Mouse (Mus musculus) right cerebral cortex, postnatal 10 days (tissue): ENCODE results near the gene Olfr750.

ENCODE experiments used
- DNase-seq, 2 experiments: peaks; one replicate each; pipeline ENCODE4 v3.0.0; 2021; ENCODE audit warnings: low spot score in 2 of 2

The Olfr750 gene

GRCm38 (mm10) chr14:51027387-51028155 is 46.7 kb downstream of the Olfr750 start:
- DNase-seq: no peak

DNA sequence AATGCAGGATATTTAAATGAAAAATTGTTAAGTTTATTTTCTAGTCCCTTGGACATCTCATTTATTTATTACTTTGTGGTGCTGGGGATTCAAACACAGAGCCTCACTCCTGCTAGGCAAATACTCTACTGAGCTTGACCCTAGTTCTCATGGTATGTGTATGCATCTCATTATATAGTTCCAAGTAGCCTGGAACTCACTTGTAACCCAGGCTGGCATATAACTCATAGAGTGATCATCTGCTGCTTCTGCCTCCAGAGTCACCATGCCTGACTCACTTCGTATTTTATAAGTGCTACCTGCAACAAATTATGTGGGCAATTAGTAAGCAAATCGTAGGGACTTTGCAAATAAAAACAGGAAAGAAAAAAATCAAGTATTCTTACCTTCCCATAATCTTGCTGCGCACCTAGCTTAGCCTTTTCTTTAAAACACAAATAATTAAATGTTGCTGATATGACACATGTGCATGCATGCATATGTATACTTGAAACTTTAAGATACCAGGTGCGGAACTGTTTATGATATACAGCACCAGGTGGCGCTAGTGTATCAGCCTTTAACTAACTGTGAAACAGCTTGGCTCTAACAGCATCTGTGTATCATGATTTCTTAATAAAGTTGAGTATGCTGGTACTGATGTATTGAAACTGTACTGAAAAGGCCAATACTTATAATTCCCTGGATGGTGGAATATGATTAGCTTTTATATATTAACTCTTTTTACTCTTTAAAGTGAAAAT is 47.7 kb downstream of the Olfr750 start:
- peak; percentile 70 to 72 for DNase-seq

DNA sequence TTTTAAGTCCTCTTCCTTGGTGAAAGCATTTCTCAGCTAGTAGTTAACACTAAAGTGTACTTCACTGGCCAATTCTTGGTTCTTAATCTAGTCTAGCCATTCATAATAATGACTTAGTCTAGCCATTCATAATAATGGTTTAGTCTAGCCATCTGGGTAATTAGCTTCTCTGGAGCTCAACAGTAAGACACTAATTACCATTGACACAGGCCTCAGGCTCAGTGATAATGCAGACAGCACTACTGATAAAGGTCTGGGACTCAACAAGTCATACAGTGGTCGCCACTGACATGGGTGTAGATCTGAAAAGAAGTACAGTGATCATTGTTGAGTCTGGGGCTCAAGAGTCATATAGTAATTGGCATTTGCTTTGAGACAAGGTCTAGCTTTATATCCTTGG is 49.4 kb downstream of the Olfr750 start:
- no peak for DNase-seq

- DNase-seq: no peak
Measured at GRCm38 (mm10) chr14:51023457-51023856, 50.8 kb downstream of the Olfr750 start.

- no peak for DNase-seq
Measured at GRCm38 (mm10) chr14:51017256-51017655, 57.0 kb downstream of the Olfr750 start.
